Mouse (Mus musculus): Measurements from ENCODE around the gene Atp6v0e2.

GRCm38 (mm10) chr6:48545251-48545650, 7.8 kb downstream of the Atp6v0e2 start:
- TF ChIP-seq POLR2A (IDR thresholded peaks at IDR 0.05; ENCODE audit: insufficient read length, low read depth) (no peak), USF1 (IDR thresholded peaks at IDR 0.05; ENCODE audit: low read depth) (no peak), CEBPB (IDR thresholded peaks at IDR 0.05; ENCODE audit: insufficient read depth, poor library complexity, severe bottlenecking) (no peak), MAX (IDR thresholded peaks at IDR 0.05; ENCODE audit: low read depth) (no peak), POLR2AphosphoS2 (IDR thresholded peaks at IDR 0.05; ENCODE audit: insufficient read length, low read depth) (no peak), E2F4 (IDR thresholded peaks at IDR 0.05; ENCODE audit: insufficient read depth) (no peak), MYOG (IDR thresholded peaks at IDR 0.05; ENCODE audit: control insufficient read depth in 1 of 3, insufficient read depth in 1 of 3, insufficient read length in 2 of 3, low read depth in 2 of 3) (no peak), SRF (IDR thresholded peaks at IDR 0.05; ENCODE audit: control insufficient read depth, insufficient read length, low read depth) (no peak)

Data from myocyte (in vitro differentiated cells).